Mouse (Mus musculus): ENCODE results near the gene Stxbp6. TPM values are rescaled to one million over a fixed set of nuclear protein-coding genes. Genes with fewer than 3 reads are reported as not detected.

Gene Stxbp6
- polyA plus RNA-seq, 1 experiment from 2014 or later: 15.5 TPM

DNA sequence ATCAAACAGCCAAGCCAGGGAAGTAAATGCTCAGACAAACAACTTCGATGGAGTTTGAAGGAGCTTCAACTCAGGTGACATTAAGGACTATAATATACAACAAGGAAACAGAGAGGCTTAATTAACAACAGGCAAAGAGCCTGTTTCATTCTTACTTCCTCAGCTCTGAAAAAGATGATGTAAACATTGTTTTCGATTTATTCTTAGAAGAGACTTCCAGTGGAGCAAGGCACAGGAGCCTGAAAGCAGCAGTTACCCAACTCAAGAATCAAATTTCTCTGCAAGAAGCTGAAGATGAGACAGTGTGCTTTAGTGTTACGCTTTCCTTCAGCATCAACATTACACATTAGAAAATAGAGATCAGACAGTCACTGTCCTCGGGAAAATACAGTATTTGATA is 160.7 kb downstream of the Stxbp6 start:
- H3K27me3 ChIP-seq (ENCODE audit: control insufficient read depth, insufficient read depth, low read length): no peaks in the 10 kb centered on the region
- no peaks in the 10 kb centered on the region for H3K4me1 ChIP-seq (replicated peaks; ENCODE audit: control insufficient read depth, insufficient read depth, low read length)
- H3K4me3 ChIP-seq (ENCODE audit: low read depth, low read length): no peak overlapping the region
- no peaks in the 10 kb centered on the region for H3K9me3 ChIP-seq (ENCODE audit: control insufficient read depth, low read length)
- H3K36me3 ChIP-seq (ENCODE audit: control insufficient read depth, insufficient read depth, low read length): no peaks in the 10 kb centered on the region
- whole genome bisulfite sequencing: 83% methylated on average over 4 of the region's 4 CpGs
- H3K9ac ChIP-seq (ENCODE audit: low read depth, low read length): no peak overlapping the region
- no peak overlapping the region for H3K4me2 ChIP-seq (replicated peaks; ENCODE audit: low read depth, low read length)
- no peak for DNase-seq (ENCODE audit: low spot score)
- ATAC-seq (ENCODE audit: low FRiP score): no peak
- H3K27ac ChIP-seq (ENCODE audit: low read depth, low read length): no peak overlapping the region

DNA sequence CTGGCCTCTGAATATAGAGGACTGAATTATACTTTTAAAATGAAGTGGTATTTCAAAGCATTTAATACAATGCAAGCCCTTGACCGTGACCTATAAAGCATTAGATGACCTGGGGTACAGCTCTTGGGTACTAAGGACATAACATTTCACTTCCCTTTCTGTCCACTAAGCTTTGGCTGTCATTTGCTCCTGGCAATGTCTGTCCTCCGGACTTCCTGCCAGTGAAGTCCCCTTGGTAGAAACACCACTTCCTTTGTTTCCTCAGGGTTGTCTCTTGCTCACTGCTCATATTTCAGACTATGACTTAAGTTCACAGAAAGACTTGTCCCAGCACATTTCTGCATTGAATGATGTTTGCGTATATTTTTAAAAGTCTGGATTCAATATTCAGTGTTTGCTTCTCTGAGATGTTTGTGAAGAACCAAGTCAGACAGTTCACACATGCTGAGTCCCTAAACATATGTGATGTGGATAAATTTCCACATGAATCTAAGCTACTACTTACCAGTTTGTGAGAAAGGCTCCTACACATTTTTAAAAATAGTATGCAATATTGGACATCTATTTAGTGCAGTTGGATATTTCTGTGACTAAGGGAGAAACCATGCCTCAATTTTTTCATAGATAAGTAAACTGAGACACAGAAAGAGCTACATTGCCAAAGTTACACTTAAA is 166.3 kb downstream of the Stxbp6 start:
- Histone ChIP-seq H3K4me1 (replicated peaks; ENCODE audit: control insufficient read depth, insufficient read depth, low read length) (no peaks in the 10 kb centered on the region), H3K4me3 (ENCODE audit: low read depth, low read length) (no peak overlapping the region), H3K27ac (ENCODE audit: low read depth, low read length) (no peak overlapping the region), H3K27me3 (ENCODE audit: control insufficient read depth, insufficient read depth, low read length) (no peaks in the 10 kb centered on the region), H3K9ac (ENCODE audit: low read depth, low read length) (no peak overlapping the region), H3K9me3 (ENCODE audit: control insufficient read depth, low read length) (no peaks in the 10 kb centered on the region), H3K36me3 (ENCODE audit: control insufficient read depth, insufficient read depth, low read length) (no peaks in the 10 kb centered on the region), H3K4me2 (replicated peaks; ENCODE audit: low read depth, low read length) (no peak overlapping the region)
- no peak for ATAC-seq (ENCODE audit: low FRiP score)
- DNase-seq (ENCODE audit: low spot score): no peak
- WGBS: 74% methylated on average over 3 of the region's 3 CpGs

DNA sequence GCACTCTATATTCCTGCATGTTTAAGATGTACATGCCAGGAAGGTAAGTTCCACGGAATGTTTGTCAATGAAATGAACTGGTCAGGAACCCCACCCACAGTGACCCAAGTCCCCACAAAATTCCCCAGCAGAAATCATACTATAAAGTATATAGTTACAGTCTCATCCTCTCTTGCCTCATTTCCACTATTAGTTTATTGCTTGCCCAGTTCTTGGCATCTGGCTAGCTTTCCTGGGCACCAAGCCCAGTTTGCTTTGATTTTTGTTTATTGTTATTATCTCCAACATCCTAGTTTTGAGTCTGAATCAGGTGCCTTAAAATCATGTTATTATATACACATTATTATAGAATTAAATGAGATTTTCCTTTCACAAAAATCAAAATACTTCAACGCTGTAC is 168.5 kb downstream of the Stxbp6 start:
- Histone ChIP-seq H3K9ac (ENCODE audit: low read depth, low read length) (no peak overlapping the region), H3K27me3 (ENCODE audit: control insufficient read depth, insufficient read depth, low read length) (no peaks in the 10 kb centered on the region), H3K36me3 (ENCODE audit: control insufficient read depth, insufficient read depth, low read length) (no peaks in the 10 kb centered on the region), H3K4me3 (ENCODE audit: low read depth, low read length) (no peak overlapping the region), H3K4me1 (replicated peaks; ENCODE audit: control insufficient read depth, insufficient read depth, low read length) (no peaks in the 10 kb centered on the region), H3K4me2 (replicated peaks; ENCODE audit: low read depth, low read length) (no peak overlapping the region), H3K9me3 (ENCODE audit: control insufficient read depth, low read length) (no peaks in the 10 kb centered on the region), H3K27ac (ENCODE audit: low read depth, low read length) (no peak overlapping the region)
- ATAC-seq (ENCODE audit: low FRiP score) (no peak), DNase-seq (ENCODE audit: low spot score) (no peak)
- WGBS: 91% methylated on average over 2 of the region's 2 CpGs

GRCm38 (mm10) chr12:44903205-44903732 is 171.2 kb downstream of the Stxbp6 start:
- no peak for DNase-seq (ENCODE audit: low spot score)
- no peaks in the 10 kb centered on the region for H3K4me1 ChIP-seq (replicated peaks; ENCODE audit: control insufficient read depth, insufficient read depth, low read length)
- no peak overlapping the region for H3K4me3 ChIP-seq (ENCODE audit: low read depth, low read length)
- no peaks in the 10 kb centered on the region for H3K36me3 ChIP-seq (ENCODE audit: control insufficient read depth, insufficient read depth, low read length)
- 90% methylated on average over 1 of the region's 1 CpGs for WGBS
- H3K27ac ChIP-seq (ENCODE audit: low read depth, low read length): no peak overlapping the region
- H3K4me2 ChIP-seq (replicated peaks; ENCODE audit: low read depth, low read length): no peak overlapping the region
- no peaks in the 10 kb centered on the region for H3K9me3 ChIP-seq (ENCODE audit: control insufficient read depth, low read length)
- no peak for ATAC-seq (ENCODE audit: low FRiP score)
- no peak overlapping the region for H3K9ac ChIP-seq (ENCODE audit: low read depth, low read length)
- H3K27me3 ChIP-seq (ENCODE audit: control insufficient read depth, insufficient read depth, low read length): no peaks in the 10 kb centered on the region

- H3K27ac ChIP-seq (ENCODE audit: low read depth, low read length): no peak overlapping the region
- no peak for ATAC-seq (ENCODE audit: low FRiP score)
- H3K36me3 ChIP-seq (ENCODE audit: control insufficient read depth, insufficient read depth, low read length): no peaks in the 10 kb centered on the region
- no peak overlapping the region for H3K4me3 ChIP-seq (ENCODE audit: low read depth, low read length)
- H3K9me3 ChIP-seq (ENCODE audit: control insufficient read depth, low read length): no peaks in the 10 kb centered on the region
- 92% methylated on average over 5 of the region's 5 CpGs for WGBS
- DNase-seq (ENCODE audit: low spot score): no peak
- no peaks in the 10 kb centered on the region for H3K27me3 ChIP-seq (ENCODE audit: control insufficient read depth, insufficient read depth, low read length)
- H3K4me1 ChIP-seq (replicated peaks; ENCODE audit: control insufficient read depth, insufficient read depth, low read length): no peaks in the 10 kb centered on the region
- H3K9ac ChIP-seq (ENCODE audit: low read depth, low read length): no peak overlapping the region
- no peak overlapping the region for H3K4me2 ChIP-seq (replicated peaks; ENCODE audit: low read depth, low read length)
Observed at GRCm38 (mm10) chr12:44899173-44899870, 175.2 kb downstream of the Stxbp6 start.

GRCm38 (mm10) chr12:44896460-44896859 is 178.0 kb downstream of the Stxbp6 start:
- no peak for DNase-seq (ENCODE audit: low spot score)
- 77% methylated on average over 1 of the region's 1 CpGs for WGBS

DNA sequence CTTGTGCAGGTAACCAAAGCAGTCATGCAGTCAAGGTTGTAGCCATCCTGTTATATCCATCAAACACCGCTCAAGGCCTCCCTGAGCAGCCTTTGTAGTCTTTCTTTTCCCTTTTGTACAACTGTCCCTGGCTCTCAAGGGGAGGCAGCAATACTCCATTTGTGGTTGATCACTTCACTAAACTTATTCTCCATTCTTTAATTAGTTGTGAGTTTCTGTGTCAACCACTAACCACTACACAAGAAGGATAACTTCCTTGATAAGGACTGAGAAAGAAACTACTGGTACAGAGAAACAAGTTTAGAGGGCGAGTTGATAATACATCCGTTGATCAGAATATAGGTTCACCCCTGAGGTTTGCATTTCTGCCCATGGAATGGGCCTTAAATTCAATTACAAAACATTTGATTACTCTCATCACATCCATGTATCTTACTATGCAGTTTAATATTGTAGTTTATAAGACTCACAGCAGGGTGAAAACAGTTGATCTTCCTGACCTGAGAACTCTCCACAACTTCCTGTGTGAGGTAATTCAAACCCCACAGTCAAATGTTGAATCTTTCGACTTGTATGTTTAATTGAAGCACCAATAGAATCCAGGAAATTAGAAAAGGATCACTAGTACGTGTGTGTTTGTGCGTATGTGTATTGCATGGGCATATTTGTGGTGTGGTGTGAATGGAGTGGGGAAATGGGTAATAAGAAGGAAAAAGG is 184.7 kb downstream of the Stxbp6 start:
- H3K4me1 ChIP-seq (replicated peaks; ENCODE audit: control insufficient read depth, insufficient read depth, low read length): no peaks in the 10 kb centered on the region
- no peak overlapping the region for H3K27ac ChIP-seq (ENCODE audit: low read depth, low read length)
- H3K27me3 ChIP-seq (ENCODE audit: control insufficient read depth, insufficient read depth, low read length): no peaks in the 10 kb centered on the region
- H3K4me3 ChIP-seq (ENCODE audit: low read depth, low read length): no peak overlapping the region
- H3K9ac ChIP-seq (ENCODE audit: low read depth, low read length): no peak overlapping the region
- WGBS: 92% methylated on average over 6 of the region's 6 CpGs
- H3K36me3 ChIP-seq (ENCODE audit: control insufficient read depth, insufficient read depth, low read length): no peaks in the 10 kb centered on the region
- no peak for DNase-seq (ENCODE audit: low spot score)
- no peak overlapping the region for H3K4me2 ChIP-seq (replicated peaks; ENCODE audit: low read depth, low read length)
- no peak for ATAC-seq (ENCODE audit: low FRiP score)
- no peaks in the 10 kb centered on the region for H3K9me3 ChIP-seq (ENCODE audit: control insufficient read depth, low read length)

More at GRCm38 (mm10) chr12:44896460-44896859, 178.0 kb downstream of the Stxbp6 start:
- H3K36me3 ChIP-seq (ENCODE audit: control insufficient read depth, insufficient read depth, low read length): no peaks in the 10 kb centered on the region
- ATAC-seq (ENCODE audit: low FRiP score): no peak
- no peaks in the 10 kb centered on the region for H3K4me1 ChIP-seq (replicated peaks; ENCODE audit: control insufficient read depth, insufficient read depth, low read length)
- no peaks in the 10 kb centered on the region for H3K9me3 ChIP-seq (ENCODE audit: control insufficient read depth, low read length)
- H3K9ac ChIP-seq (ENCODE audit: low read depth, low read length): no peak overlapping the region
- no peak overlapping the region for H3K4me3 ChIP-seq (ENCODE audit: low read depth, low read length)
- H3K27me3 ChIP-seq (ENCODE audit: control insufficient read depth, insufficient read depth, low read length): no peaks in the 10 kb centered on the region
- no peak overlapping the region for H3K4me2 ChIP-seq (replicated peaks; ENCODE audit: low read depth, low read length)
- H3K27ac ChIP-seq (ENCODE audit: low read depth, low read length): no peak overlapping the region

DNA sequence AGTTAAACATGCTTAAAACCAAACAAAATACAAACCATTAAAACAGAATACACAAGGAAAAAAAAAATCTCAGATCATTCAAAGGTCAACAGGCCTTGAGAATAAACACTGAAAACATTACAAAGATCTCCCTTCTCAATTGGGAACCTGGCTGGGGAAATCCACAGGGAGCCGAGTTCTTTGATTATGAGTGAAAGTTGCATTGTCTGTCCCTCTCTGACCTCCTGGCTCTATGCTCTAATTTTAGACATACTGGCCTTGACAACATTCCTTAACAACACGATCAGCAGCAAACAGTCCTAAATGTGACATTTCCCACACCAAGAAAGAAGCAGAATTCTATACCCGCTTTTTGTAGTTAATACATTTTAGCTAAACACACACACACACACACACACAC is 187.7 kb downstream of the Stxbp6 start:
- no peaks in the 10 kb centered on the region for H3K27me3 ChIP-seq (ENCODE audit: control insufficient read depth, insufficient read depth, low read length)
- no peak overlapping the region for H3K9ac ChIP-seq (ENCODE audit: low read depth, low read length)
- WGBS: 19% methylated on average over 3 of the region's 3 CpGs
- no peaks in the 10 kb centered on the region for H3K4me1 ChIP-seq (replicated peaks; ENCODE audit: control insufficient read depth, insufficient read depth, low read length)
- H3K4me3 ChIP-seq (ENCODE audit: low read depth, low read length): no peak overlapping the region
- DNase-seq (ENCODE audit: low spot score) (no peak), ATAC-seq (ENCODE audit: low FRiP score) (no peak)
- no peaks in the 10 kb centered on the region for H3K9me3 ChIP-seq (ENCODE audit: control insufficient read depth, low read length)
- no peak overlapping the region for H3K27ac ChIP-seq (ENCODE audit: low read depth, low read length)
- H3K36me3 ChIP-seq (ENCODE audit: control insufficient read depth, insufficient read depth, low read length): no peaks in the 10 kb centered on the region
- H3K4me2 ChIP-seq (replicated peaks; ENCODE audit: low read depth, low read length): no peak overlapping the region
